Mouse (Mus musculus): ENCODE data around the gene Ifnar2. TPM values are rescaled to one million over a fixed set of nuclear protein-coding genes. Genes with fewer than 3 reads are reported as not detected.

Gene Ifnar2
- total and polyA plus RNA-seq, 2 experiments = 69.1 to 144 TPM

DNA sequence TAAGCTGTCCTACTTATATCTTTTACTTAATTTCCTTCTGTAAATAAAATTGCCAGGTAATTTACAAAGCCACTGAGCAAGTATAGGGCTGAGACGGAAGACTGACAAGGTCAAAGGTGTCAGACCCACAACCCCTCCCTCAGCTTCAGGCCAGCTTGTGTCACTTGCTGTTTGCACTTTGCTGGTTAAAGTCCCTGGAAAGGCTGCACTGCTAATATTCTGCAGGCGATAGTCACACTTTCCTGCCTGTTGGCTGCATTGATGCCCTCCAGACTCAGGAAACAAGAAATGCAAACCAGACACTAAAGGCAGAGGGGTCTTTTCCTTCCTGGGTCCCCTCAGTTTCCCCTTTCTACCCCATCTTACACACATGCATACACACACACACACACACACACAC lies 10.6 kb upstream of the Ifnar2 start:
- H3K79me2 ChIP-seq (ENCODE audit: control insufficient read depth, insufficient read depth, low read length) = no peaks in the 10 kb centered on the region
- TF ChIP-seq CTCF (IDR thresholded peaks at IDR 0.05; ENCODE audit: low read depth, low read length) = no peak
- TF ChIP-seq POLR2A (IDR thresholded peaks at IDR 0.05; ENCODE audit: extremely low read depth, insufficient read depth, low read length) = no peak
- H3K4me1 ChIP-seq (ENCODE audit: control insufficient read depth, insufficient read depth, low read length) = peaks cover 27% of the 10 kb centered on the region
- DNase-seq (ENCODE audit: extremely low read depth, low read depth, low spot score) = peak; percentile 65
- H3K27ac ChIP-seq (replicated peaks; ENCODE audit: insufficient read depth, low read depth, low read length) = 0 out of 2 replicates have a peak overlapping the region, but pooled peaks have one; percentile 8
- no peaks in the 10 kb centered on the region for H3K27me3 ChIP-seq (ENCODE audit: control insufficient read depth, insufficient read depth, low read length)
- H3K9ac ChIP-seq (ENCODE audit: low read depth, low read length) = no peak overlapping the region
- H3K4me3 ChIP-seq (ENCODE audit: insufficient read depth, low read depth, low read length) = no peak overlapping the region
- H3K36me3 ChIP-seq (ENCODE audit: control insufficient read depth, insufficient read depth, low read length) = no peaks in the 10 kb centered on the region
- WGBS = 14% methylated on average over 2 of the region's 2 CpGs

DNA sequence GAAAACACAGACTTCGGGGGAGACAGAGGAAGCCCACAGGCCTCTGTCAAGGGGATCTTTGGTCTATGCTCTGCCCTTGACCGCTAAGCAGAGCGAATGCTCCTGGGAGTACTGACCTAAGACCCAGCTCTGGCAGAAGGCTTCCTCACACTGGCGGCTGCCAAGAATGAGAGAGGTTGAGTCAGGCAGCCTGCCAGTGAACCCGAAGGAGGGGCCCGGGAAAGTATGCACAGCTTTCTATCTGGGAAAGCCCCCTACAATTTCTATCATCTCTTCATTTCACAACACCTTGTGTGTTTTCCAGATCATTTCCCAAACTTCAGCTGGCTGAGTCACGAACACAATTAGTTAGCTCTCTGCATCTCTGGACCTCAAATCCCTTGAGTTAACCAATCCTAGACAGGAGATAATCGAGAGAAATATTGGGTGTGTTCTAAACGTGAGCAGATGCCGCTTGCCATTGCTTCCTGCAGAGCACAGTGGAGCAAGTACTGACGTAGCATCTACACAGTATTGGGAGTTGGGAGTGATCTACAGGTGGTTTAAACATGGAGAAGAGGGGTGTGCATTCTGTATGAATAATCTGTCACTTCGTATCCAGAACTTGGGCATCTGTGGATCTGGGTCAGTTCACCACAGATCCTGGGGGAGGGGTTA lies 9.8 kb upstream of the Ifnar2 start:
- H3K4me1 ChIP-seq (ENCODE audit: control insufficient read depth, insufficient read depth, low read length) = peaks cover 21% of the 10 kb centered on the region
- no peak overlapping the region for H3K4me3 ChIP-seq (ENCODE audit: insufficient read depth, low read depth, low read length)
- no peak overlapping the region for H3K9ac ChIP-seq (ENCODE audit: low read depth, low read length)
- no peaks in the 10 kb centered on the region for H3K36me3 ChIP-seq (ENCODE audit: control insufficient read depth, insufficient read depth, low read length)
- H3K79me2 ChIP-seq (ENCODE audit: control insufficient read depth, insufficient read depth, low read length) = no peaks in the 10 kb centered on the region
- peak overlapping the region; percentile 43 for H3K27ac ChIP-seq (replicated peaks; ENCODE audit: insufficient read depth, low read depth, low read length)
- peak; percentile 70 for DNase-seq (ENCODE audit: extremely low read depth, low read depth, low spot score)
- TF ChIP-seq POLR2A (IDR thresholded peaks at IDR 0.05; ENCODE audit: extremely low read depth, insufficient read depth, low read length) = no peak
- no peak for TF ChIP-seq CTCF (IDR thresholded peaks at IDR 0.05; ENCODE audit: low read depth, low read length)
- H3K27me3 ChIP-seq (ENCODE audit: control insufficient read depth, insufficient read depth, low read length) = no peaks in the 10 kb centered on the region
- 14% methylated on average over 12 of the region's 12 CpGs for WGBS

DNA sequence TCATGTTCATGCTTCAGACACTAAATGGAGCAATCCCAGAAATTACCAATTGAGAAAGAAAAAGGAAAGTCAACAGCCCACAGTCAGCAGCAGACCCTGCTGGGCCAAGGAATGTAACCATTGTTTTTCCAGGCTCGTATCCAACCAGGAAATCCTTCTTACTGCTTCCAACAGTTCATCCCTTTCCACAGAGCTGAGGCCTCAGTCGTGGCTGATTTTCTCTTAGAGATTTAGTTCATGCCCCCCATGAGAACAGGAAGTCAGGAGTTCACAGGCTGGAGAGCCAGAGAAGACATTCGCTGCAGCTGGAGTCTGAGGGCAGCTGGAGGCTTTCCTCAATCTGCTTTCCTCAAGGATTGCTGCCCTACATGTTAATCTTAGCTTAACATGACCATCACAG lies 9.1 kb upstream of the Ifnar2 start:
- peaks cover 21% of the 10 kb centered on the region for H3K4me1 ChIP-seq (ENCODE audit: control insufficient read depth, insufficient read depth, low read length)
- H3K9ac ChIP-seq (ENCODE audit: low read depth, low read length) = no peak overlapping the region
- no peak for TF ChIP-seq POLR2A (IDR thresholded peaks at IDR 0.05; ENCODE audit: extremely low read depth, insufficient read depth, low read length)
- no peak for TF ChIP-seq CTCF (IDR thresholded peaks at IDR 0.05; ENCODE audit: low read depth, low read length)
- H3K79me2 ChIP-seq (ENCODE audit: control insufficient read depth, insufficient read depth, low read length) = no peaks in the 10 kb centered on the region
- WGBS = 27% methylated on average over 3 of the region's 3 CpGs
- H3K4me3 ChIP-seq (ENCODE audit: insufficient read depth, low read depth, low read length) = no peak overlapping the region
- peak; percentile 65 for DNase-seq (ENCODE audit: extremely low read depth, low read depth, low spot score)
- H3K27ac ChIP-seq (replicated peaks; ENCODE audit: insufficient read depth, low read depth, low read length) = 0 out of 2 replicates have a peak overlapping the region, but pooled peaks have one; percentile 1
- no peaks in the 10 kb centered on the region for H3K36me3 ChIP-seq (ENCODE audit: control insufficient read depth, insufficient read depth, low read length)
- no peaks in the 10 kb centered on the region for H3K27me3 ChIP-seq (ENCODE audit: control insufficient read depth, insufficient read depth, low read length)

DNA sequence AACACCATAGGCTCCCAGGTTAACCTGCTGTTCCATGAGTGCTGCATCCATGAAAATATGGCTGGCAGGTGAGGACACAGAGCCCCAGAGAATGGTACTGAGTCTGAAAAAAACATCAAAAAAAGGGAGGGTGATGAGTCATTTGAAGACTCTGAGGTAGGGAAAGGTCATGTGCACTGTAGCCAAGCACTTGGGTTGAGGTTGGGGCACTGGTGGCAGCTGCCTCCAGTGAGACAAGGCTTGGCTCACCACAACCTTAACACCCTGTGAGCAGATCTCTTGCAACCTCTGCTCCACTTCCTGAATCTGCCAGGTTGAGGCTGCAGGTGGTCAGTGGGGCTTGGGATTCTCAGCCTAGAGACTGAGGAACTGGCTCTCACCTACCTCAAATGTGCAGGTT lies 6.0 kb upstream of the Ifnar2 start:
- H3K27me3 ChIP-seq (ENCODE audit: control insufficient read depth, insufficient read depth, low read length) = no peaks in the 10 kb centered on the region
- no peaks in the 10 kb centered on the region for H3K36me3 ChIP-seq (ENCODE audit: control insufficient read depth, insufficient read depth, low read length)
- H3K9ac ChIP-seq (ENCODE audit: low read depth, low read length) = no peak overlapping the region
- DNase-seq (ENCODE audit: extremely low read depth, low read depth, low spot score) = no peak
- no peak overlapping the region for H3K27ac ChIP-seq (replicated peaks; ENCODE audit: insufficient read depth, low read depth, low read length)
- no peaks in the 10 kb centered on the region for H3K79me2 ChIP-seq (ENCODE audit: control insufficient read depth, insufficient read depth, low read length)
- peaks cover 8% of the 10 kb centered on the region for H3K4me1 ChIP-seq (ENCODE audit: control insufficient read depth, insufficient read depth, low read length)
- no peak overlapping the region for H3K4me3 ChIP-seq (ENCODE audit: insufficient read depth, low read depth, low read length)
- TF ChIP-seq POLR2A (IDR thresholded peaks at IDR 0.05; ENCODE audit: extremely low read depth, insufficient read depth, low read length) (no peak), CTCF (IDR thresholded peaks at IDR 0.05; ENCODE audit: low read depth, low read length) (no peak)

DNA sequence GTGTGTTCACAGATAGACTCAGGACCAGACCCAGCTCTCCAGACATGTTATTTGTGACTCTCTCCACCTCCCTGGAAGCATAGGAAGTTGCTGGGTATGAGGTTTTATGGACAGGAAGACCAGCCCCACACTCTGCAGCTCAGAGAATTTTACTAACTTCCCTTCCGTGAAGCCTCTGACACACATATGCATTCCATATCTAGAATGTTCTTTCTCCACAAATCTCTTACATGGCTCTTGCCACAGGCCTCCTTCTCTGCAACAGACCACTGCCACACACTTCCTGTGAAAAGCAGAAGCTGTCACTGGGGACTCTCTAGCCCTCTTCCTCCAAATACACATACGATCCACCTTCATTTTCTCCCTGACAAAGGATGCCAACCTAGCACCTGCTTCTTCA lies 5.5 kb upstream of the Ifnar2 start:
- DNase-seq (ENCODE audit: extremely low read depth, low read depth, low spot score) = no peak
- 75% methylated on average over 2 of the region's 2 CpGs for WGBS
- Histone ChIP-seq H3K79me2 (ENCODE audit: control insufficient read depth, insufficient read depth, low read length) (no peaks in the 10 kb centered on the region), H3K36me3 (ENCODE audit: control insufficient read depth, insufficient read depth, low read length) (no peaks in the 10 kb centered on the region), H3K27me3 (ENCODE audit: control insufficient read depth, insufficient read depth, low read length) (no peaks in the 10 kb centered on the region), H3K4me3 (ENCODE audit: insufficient read depth, low read depth, low read length) (no peak overlapping the region), H3K27ac (replicated peaks; ENCODE audit: insufficient read depth, low read depth, low read length) (no peak overlapping the region), H3K9ac (ENCODE audit: low read depth, low read length) (no peak overlapping the region), H3K4me1 (ENCODE audit: control insufficient read depth, insufficient read depth, low read length) (peaks cover 6% of the 10 kb centered on the region)
- TF ChIP-seq CTCF (IDR thresholded peaks at IDR 0.05; ENCODE audit: low read depth, low read length) = no peak
- TF ChIP-seq POLR2A (IDR thresholded peaks at IDR 0.05; ENCODE audit: extremely low read depth, insufficient read depth, low read length) = no peak

DNA sequence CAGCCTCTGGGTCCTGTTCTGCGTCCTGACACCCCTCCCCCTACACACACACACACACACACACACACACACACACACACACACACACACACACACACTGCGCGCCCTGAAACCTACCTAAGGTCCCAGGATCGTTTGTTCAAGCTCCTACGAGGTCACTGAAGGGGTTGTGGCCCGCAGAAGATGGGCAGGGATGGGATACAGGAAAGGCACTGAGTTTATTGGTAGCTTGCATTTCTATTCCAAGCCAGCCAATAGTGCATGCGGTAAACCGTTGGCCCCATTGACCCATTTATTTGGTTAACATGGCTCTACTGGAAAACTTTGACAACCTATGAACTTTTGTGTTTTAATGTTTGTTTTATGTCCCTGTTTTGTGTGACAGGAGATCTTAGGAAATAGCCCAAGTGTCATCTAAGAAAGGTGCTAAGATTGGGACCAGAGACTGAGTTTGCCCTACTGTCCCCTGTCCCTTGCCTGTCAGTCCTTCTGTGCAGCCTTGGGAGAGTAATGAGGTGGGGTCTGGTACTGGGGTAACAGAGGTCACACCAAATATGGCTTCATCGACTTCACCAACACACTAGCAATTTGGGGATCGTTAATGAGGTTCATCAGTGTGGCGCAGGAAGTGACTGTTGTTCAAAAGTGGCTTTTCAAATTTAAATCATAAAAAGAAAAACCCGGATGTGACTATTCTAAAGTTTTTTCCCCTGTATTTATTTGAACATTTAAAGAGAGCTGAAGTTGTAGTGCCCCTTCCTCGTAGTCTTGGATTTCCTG lies 1.1 kb downstream of the Ifnar2 start:
- Histone ChIP-seq H3K4me1 (ENCODE audit: control insufficient read depth, insufficient read depth, low read length) (peaks cover 21% of the 10 kb centered on the region), H3K27me3 (ENCODE audit: control insufficient read depth, insufficient read depth, low read length) (no peaks in the 10 kb centered on the region), H3K36me3 (ENCODE audit: control insufficient read depth, insufficient read depth, low read length) (no peaks in the 10 kb centered on the region), H3K9ac (ENCODE audit: low read depth, low read length) (peak overlapping the region; percentile 94), H3K27ac (replicated peaks; ENCODE audit: insufficient read depth, low read depth, low read length) (peak overlapping the region; percentile 98), H3K79me2 (ENCODE audit: control insufficient read depth, insufficient read depth, low read length) (peaks cover 37% of the 10 kb centered on the region), H3K4me3 (ENCODE audit: insufficient read depth, low read depth, low read length) (peak overlapping the region; percentile 88)
- peak; percentile 98 for DNase-seq (ENCODE audit: extremely low read depth, low read depth, low spot score)
- WGBS = 6% methylated on average over 13 of the region's 13 CpGs
- TF ChIP-seq POLR2A (IDR thresholded peaks at IDR 0.05; ENCODE audit: extremely low read depth, insufficient read depth, low read length) (no peak), CTCF (IDR thresholded peaks at IDR 0.05; ENCODE audit: low read depth, low read length) (no peak)

Data from liver, adult 2 months (tissue).